19 mouse cellular contexts compared by ENCODE assay signal in genomic region chr13:113689883-113690282, GRCm38 (mm10). TPM values are rescaled to one million over a fixed set of nuclear protein-coding genes. Genes with fewer than 3 reads are reported as not detected.
DNase-seq lines count a peak whose midpoint lies in the region; ATAC-seq and TF ChIP-seq lines count a peak whose summit lies in the region.
"Had no signal": no experiment of that assay in that cellular context is flagged by ENCODE, and none has a peak within 500 bp of the region (broad histone marks: within the 10 kb centered on the region; RNA-seq: fewer than 3 reads in every experiment).

No protein-coding gene starts in this region.

- no peak for TF ChIP-seq RAD21 in MEL (IDR thresholded peaks at IDR 0.05; ENCODE audit: low read depth, low read length)

- H3K4me1 ChIP-seq in MEL (ENCODE audit: control insufficient read depth in 1 of 2, insufficient read depth in 2 of 2, low read length in 2 of 2), result peaks cover 0 to 2% of the 10 kb centered on the region in 2 experiments; a peak in 1 of 4 replicates
- peaks cover 0 to 19% of the 10 kb centered on the region in 2 experiments; a peak in 3 of 4 replicates for H3K4me1 ChIP-seq in liver, embryonic 14.5 days (replicated peaks; ENCODE audit: control insufficient read depth in 2 of 2, insufficient read depth in 2 of 2, low read length in 1 of 2)
- H3K4me1 ChIP-seq: embryonic facial prominence, embryonic 12.5 days; forebrain, embryonic 15.5 days; hindbrain, embryonic 10.5 days had no signal

- no peak for TF ChIP-seq POLR2A in MEL (IDR thresholded peaks at IDR 0.05; ENCODE audit: control insufficient read depth in 1 of 2, insufficient read depth in 1 of 2, low read depth in 1 of 2, low read length in 2 of 2, poor library complexity in 1 of 2)

- peak; percentile 65; the same call in 1 of the 2 replicates for ATAC-seq in liver, embryonic 14.5 days (ENCODE audit: insufficient read depth)
- ATAC-seq in inflammation-experienced regulatory T-cells, adult 6 months, result no peak
- ATAC-seq: forebrain, embryonic 15.5 days had no signal

- H3K9ac ChIP-seq in MEL (ENCODE audit: control insufficient read depth, low read depth, low read length, poor library complexity, severe bottlenecking), result no peak overlapping the region
- no peak overlapping the region for H3K9ac ChIP-seq in liver, embryonic 14.5 days (replicated peaks)
- H3K9ac ChIP-seq: embryonic facial prominence, embryonic 12.5 days; forebrain, embryonic 15.5 days; heart, embryonic 12.5 days; hindbrain, embryonic 14.5 days had no signal

- H3K79me2 ChIP-seq in MEL (ENCODE audit: control insufficient read depth, insufficient read depth, low read length, poor library complexity), result no peaks in the 10 kb centered on the region

- H3K9me3 ChIP-seq in MEL (replicated peaks; ENCODE audit: insufficient read depth, low read length), result no peaks in the 10 kb centered on the region
- no peaks in the 10 kb centered on the region for H3K9me3 ChIP-seq in liver, embryonic 14.5 days (ENCODE audit: control insufficient read depth, low read length)
- H3K9me3 ChIP-seq: embryonic facial prominence, embryonic 12.5 days; forebrain, embryonic 15.5 days; heart, embryonic 12.5 days; hindbrain, embryonic 10.5 days had no signal

- no peak overlapping the region for H3K27ac ChIP-seq in MEL (ENCODE audit: control insufficient read depth, low read depth, low read length)
- H3K27ac ChIP-seq in liver, embryonic 14.5 days, result no peak overlapping the region
- H3K27ac ChIP-seq: embryonic facial prominence, embryonic 12.5 days; forebrain, embryonic 15.5 days; hindbrain, embryonic 10.5 days; hindbrain, embryonic 14.5 days had no signal

- no peak for TF ChIP-seq EP300 in MEL (IDR thresholded peaks at IDR 0.05; ENCODE audit: low read depth in 1 of 2, low read length in 2 of 2)
- TF ChIP-seq EP300 in liver, embryonic 14.5 days (IDR thresholded peaks at IDR 0.05; ENCODE audit: low read depth), result peak; percentile 47

- no peak overlapping the region for H3K4me3 ChIP-seq in MEL (ENCODE audit: control insufficient read depth in 1 of 2, insufficient read depth in 1 of 2, low read depth in 2 of 2, low read length in 2 of 2)
- H3K4me3 ChIP-seq in liver, embryonic 14.5 days (ENCODE audit: insufficient read depth in 1 of 2, low read depth in 2 of 2, low read length in 2 of 2), result no peak overlapping the region
- H3K4me3 ChIP-seq: embryonic facial prominence, embryonic 12.5 days; forebrain, embryonic 15.5 days; heart, embryonic 12.5 days; hindbrain, embryonic 10.5 days had no signal

- 14% methylated on average over 7 of the region's 7 CpGs for WGBS in liver, embryonic 14.5 days (ENCODE audit: insufficient replicate concordance)

- H3K4me2 ChIP-seq in liver, embryonic 14.5 days (ENCODE audit: low read depth), result no peak overlapping the region
- H3K4me2 ChIP-seq: embryonic facial prominence, embryonic 12.5 days; forebrain, embryonic 15.5 days; heart, embryonic 12.5 days; hindbrain, embryonic 14.5 days had no signal

- DNase-seq in MEL (ENCODE audit: low read depth, low spot score) (peak; percentile 29), liver (peak; percentile 35)
- peak; percentile 12 to 33 (median 17) for DNase-seq in liver, embryonic 14.5 days (ENCODE audit: low read depth in 3 of 3, low spot score in 3 of 3)
- no peak for DNase-seq in ovary, postnatal 14 days (ENCODE audit: low spot score)
- no peak for DNase-seq in thymus, postnatal 14 days
- DNase-seq: adrenal gland, adult 8-10 months; adrenal gland, postnatal 36 days; cerebellum, adult 11-12 months; cerebellum, adult 9-10 months; cerebellum, postnatal 25 days; gastrocnemius, postnatal 10 days had no signal

- TF ChIP-seq CTCF in MEL (IDR thresholded peaks at IDR 0.05 in 2 of 3, conservative IDR thresholded peaks at IDR 0.05 in 1 of 3; ENCODE audit: control insufficient read depth in 1 of 3, insufficient read depth in 1 of 3, low read depth in 2 of 3, low read length in 3 of 3, poor library complexity in 1 of 3, severe bottlenecking in 1 of 3), result no peak
- no peak for TF ChIP-seq CTCF in liver, embryonic 14.5 days (IDR thresholded peaks at IDR 0.05; ENCODE audit: low read depth)

- no peaks in the 10 kb centered on the region for H3K27me3 ChIP-seq in MEL (ENCODE audit: control insufficient read depth in 1 of 2, insufficient read depth in 2 of 2, low read length in 2 of 2)
- H3K27me3 ChIP-seq in liver, embryonic 14.5 days (ENCODE audit: control insufficient read depth, insufficient read depth, low read length), result no peaks in the 10 kb centered on the region
- H3K27me3 ChIP-seq: CH12.LX; embryonic facial prominence, embryonic 12.5 days; forebrain, embryonic 15.5 days had no signal

- peaks cover 0 to 3% of the 10 kb centered on the region in 2 experiments; a peak in 2 of 4 replicates for H3K36me3 ChIP-seq in MEL (ENCODE audit: control insufficient read depth in 1 of 2, insufficient read depth in 2 of 2, low read length in 2 of 2)
- H3K36me3 ChIP-seq in liver, embryonic 14.5 days (replicated peaks; ENCODE audit: control insufficient read depth, insufficient read depth, low read depth), result no peaks in the 10 kb centered on the region
- H3K36me3 ChIP-seq: embryonic facial prominence, embryonic 12.5 days; forebrain, embryonic 15.5 days; heart, embryonic 12.5 days; hindbrain, embryonic 10.5 days had no signal

TF ChIP-seq in MEL, 35 proteins besides CTCF, POLR2A, EP300 and RAD21:
- TF ChIP-seq ZMIZ1 (IDR thresholded peaks at IDR 0.05; ENCODE audit: low read depth, low read length) (no peak), NELFE (IDR thresholded peaks at IDR 0.05; ENCODE audit: low read depth, low read length) (no peak), CHD1 (IDR thresholded peaks at IDR 0.05; ENCODE audit: low read depth, low read length) (no peak), POLR2AphosphoS2 (IDR thresholded peaks at IDR 0.05; ENCODE audit: low read length) (no peak), NRF1 (IDR thresholded peaks at IDR 0.05; ENCODE audit: insufficient read depth, low read depth, low read length, poor library complexity, severe bottlenecking) (no peak)

RNA-seq across cellular contexts. Expression of gene Hspb3, which starts 26.4 kb away (rescaled TPM):
- total RNA-seq in MEL (2012; rRNA removed), result not detected in 2 replicates
- not detected for polyA plus RNA-seq in MEL (2012; ENCODE audit: insufficient read depth in 1 of 2, insufficient read length in 2 of 2, low read depth in 1 of 2, low replicate concordance in 2 of 2, missing spikeins in 1 of 2)
- polyA plus RNA-seq in liver, embryonic 14.5 days (2012; rRNA removed), result 0.06 TPM in 1 of 2 replicates, not detected in the other
- polyA plus RNA-seq in liver, embryonic 14.5 days (2014; fragmentation: Nextera tagmentation; extraction: Ambion mirVana), result not detected in 2 replicates
- not detected for polyA plus RNA-seq in inflammation-experienced regulatory T-cells, adult 6 months (2017; shearing (Covaris generic))
- total RNA-seq: adrenal gland, adult 8-10 months; adrenal gland, postnatal 36 days; CH12.LX had no signal
- polyA plus RNA-seq: forebrain, embryonic 11.5 days; hindbrain, embryonic 10.5 days had no signal

Comparison
In these comparisons a context has a peak if more than half of its experiments do, and no peak if none do; other contexts are left out.
1. DNase-seq: peak in MEL (single experiment), liver (single experiment) and liver, embryonic 14.5 days (3 of 3); none in ovary, postnatal 14 days (single experiment) and thymus, postnatal 14 days (single experiment).